Mouse (Mus musculus): ENCODE data around the gene Tubb1. TPM values are rescaled to one million over a fixed set of nuclear protein-coding genes. Genes with fewer than 3 reads are reported as not detected.
A peak's percentile ranks its signal among the peaks of the same experiment; 100 is the strongest.

Tubb1 gene
- polyA plus RNA-seq, 1 experiment from 2014 or later: 12.0 TPM

DNA sequence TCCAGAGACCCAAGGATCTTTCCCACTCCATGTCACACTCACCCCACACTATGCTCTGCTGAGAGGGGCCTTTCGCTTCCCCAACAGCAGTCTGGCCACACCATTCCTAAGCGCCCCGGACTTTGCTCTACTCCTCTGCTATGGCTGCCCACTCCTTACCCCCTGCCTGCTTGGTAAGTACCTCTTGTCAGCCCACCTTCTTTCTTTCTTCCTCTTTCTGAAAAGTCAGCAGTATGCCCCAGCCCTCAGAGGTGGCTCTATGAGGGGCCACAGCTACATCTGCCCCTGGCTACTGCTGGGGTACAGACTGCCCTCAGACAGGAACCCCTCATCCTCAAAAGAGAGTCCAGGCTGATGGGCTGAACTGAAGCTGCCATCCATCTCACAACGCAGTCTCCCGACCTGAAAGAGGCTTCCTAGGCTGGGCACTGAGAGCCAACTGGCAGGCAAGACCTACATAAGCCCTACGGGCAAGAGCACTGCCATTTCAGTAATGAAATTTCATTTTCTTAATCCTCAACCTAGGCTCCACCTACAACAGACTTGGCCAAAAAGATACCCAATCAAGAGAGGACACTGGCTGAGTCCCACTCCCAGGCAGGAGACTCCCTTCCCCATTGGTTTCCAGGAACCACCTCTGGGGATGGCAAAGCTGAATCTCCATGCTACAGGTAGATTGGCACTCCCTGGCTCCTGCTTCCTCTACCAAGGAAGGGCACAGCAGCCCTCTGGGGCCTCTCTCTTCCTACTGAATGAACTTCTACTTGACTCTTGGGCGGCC, 13.4 kb upstream of the Tubb1 start:
- Histone ChIP-seq H3K27me3 (ENCODE audit: insufficient read depth, poor library complexity, severe bottlenecking) (no peaks in the 10 kb centered on the region), H3K36me3 (peaks cover 39% of the 10 kb centered on the region), H3K27ac (no peak overlapping the region), H3K4me1 (peaks cover 42% of the 10 kb centered on the region), H3K4me3 (no peak overlapping the region), H3K9me3 (no peaks in the 10 kb centered on the region)
- 91% methylated on average over 7 of the region's 7 CpGs for WGBS
- DNase-seq (ENCODE audit: low spot score): no peak

DNA sequence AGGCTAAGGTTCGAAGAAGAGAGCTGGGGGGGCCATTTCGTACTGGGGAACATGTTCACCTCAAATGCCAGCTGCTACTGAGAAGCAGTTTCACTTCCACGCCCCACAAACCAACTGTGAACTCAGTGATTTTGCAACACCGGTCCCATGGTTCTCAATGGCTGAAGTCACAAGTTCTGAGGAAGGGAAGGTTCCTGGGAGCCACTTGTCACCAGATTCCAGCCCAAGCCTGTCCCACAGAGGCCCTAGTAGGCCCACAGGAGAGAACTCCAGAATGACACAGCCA, 12.9 kb upstream of the Tubb1 start:
- peak overlapping the region; percentile 78 for H3K4me3 ChIP-seq
- no peaks in the 10 kb centered on the region for H3K9me3 ChIP-seq
- peaks cover 42% of the 10 kb centered on the region for H3K4me1 ChIP-seq
- peaks cover 35% of the 10 kb centered on the region for H3K36me3 ChIP-seq
- H3K27ac ChIP-seq: no peak overlapping the region
- 94% methylated on average over 4 of the region's 4 CpGs for WGBS
- no peak for DNase-seq (ENCODE audit: low spot score)
- no peaks in the 10 kb centered on the region for H3K27me3 ChIP-seq (ENCODE audit: insufficient read depth, poor library complexity, severe bottlenecking)

DNA sequence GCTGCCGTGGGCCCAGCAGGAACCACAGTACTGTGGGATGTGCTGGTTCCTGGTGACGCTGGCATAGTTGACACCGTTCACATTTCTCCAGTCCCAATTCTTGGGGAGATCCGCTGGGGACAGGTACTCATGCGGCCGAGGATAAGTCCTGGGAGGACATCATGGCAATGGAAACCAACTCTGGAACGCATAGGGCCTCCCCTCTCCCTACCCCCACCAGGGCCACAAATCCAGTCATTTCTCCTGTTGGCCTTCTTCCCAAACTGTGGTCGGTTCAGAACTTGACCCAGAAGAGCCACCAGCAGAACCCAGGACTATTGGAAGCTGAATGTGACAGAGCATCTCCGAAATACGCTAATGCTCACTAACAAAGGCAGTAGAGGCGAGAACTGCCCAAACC, 12.3 kb upstream of the Tubb1 start:
- H3K4me1 ChIP-seq: peaks cover 42% of the 10 kb centered on the region
- H3K4me3 ChIP-seq: peak overlapping the region; percentile 78
- no peaks in the 10 kb centered on the region for H3K27me3 ChIP-seq (ENCODE audit: insufficient read depth, poor library complexity, severe bottlenecking)
- H3K27ac ChIP-seq: peak overlapping the region; percentile 91
- H3K36me3 ChIP-seq: peaks cover 31% of the 10 kb centered on the region
- H3K9me3 ChIP-seq: no peaks in the 10 kb centered on the region
- no peak for DNase-seq (ENCODE audit: low spot score)
- WGBS: 69% methylated on average over 11 of the region's 11 CpGs

DNA sequence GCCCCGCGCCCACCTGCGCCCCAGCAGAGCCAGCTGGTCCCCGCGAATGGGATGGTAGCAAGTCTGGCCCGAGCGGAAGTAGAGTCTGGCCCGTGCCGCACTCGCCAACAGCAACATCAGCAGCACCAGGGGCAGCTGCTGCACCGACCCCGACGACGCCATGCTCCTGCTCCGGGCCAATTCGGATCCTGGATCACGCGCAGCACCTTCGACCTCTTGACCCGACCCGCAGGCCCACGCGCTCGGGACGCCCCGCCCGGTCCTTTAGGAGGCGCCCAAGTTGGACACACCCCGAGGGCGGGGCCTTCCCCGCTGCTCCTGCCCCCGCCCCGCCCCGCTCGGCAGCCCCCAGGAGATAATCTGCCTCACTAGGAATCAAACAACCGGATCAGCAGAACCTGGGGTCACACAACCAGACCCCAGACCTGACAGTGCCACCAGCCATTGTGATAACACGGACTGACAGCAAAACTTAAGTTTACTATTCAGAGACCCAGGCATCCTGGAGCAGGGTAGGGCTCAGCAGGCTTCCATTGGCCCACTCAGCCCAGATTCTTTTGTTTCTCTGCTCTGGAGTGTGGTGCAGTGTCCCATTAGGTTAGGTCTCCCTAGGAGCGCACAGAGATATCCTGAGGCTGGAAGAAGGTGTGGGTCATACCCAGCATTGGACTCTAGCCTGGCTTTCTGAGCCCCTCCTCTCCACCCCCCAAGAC, 11.6 kb upstream of the Tubb1 start, which contains the start of gene Ctsz:
Gene Ctsz (minus strand): TSS at position 303 of the 713 bp plus-strand sequence.
- Histone ChIP-seq H3K4me3 (peak within 1 kb of the TSS; percentile 78), H3K9me3 (no peaks in the 10 kb centered on the region), H3K36me3 (peaks cover 26% of the 10 kb centered on the region), H3K27me3 (ENCODE audit: insufficient read depth, poor library complexity, severe bottlenecking) (no peaks in the 10 kb centered on the region), H3K4me1 (peaks cover 42% of the 10 kb centered on the region), H3K27ac (peak within 1 kb of the TSS; percentile 91)
- under 1% methylated on average over 38 of the region's 38 CpGs for WGBS
- peak; percentile 92 for DNase-seq (ENCODE audit: low spot score)

DNA sequence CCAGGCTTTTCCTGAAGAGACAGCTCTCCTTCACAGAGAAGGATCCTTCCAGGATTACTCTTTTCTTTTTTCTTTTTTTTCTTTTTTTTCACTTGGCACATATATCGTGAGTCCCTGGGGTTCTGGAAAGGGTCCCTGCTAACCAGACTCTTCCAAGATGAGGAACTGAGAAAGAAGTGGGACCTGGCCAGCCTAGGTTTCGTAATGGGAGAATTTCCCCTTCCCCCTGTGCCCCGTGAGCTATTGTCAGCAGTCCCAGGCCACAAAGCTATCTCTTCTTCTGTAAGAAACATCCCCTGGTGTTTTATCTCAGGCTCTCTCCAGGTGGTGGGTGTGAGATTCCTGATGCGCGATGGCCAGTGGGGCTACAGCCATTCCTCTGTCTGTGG, 11.1 kb upstream of the Tubb1 start:
- 22% methylated on average over 5 of the region's 5 CpGs for WGBS
- DNase-seq (ENCODE audit: low spot score): no peak
- Histone ChIP-seq H3K9me3 (no peaks in the 10 kb centered on the region), H3K4me3 (peak overlapping the region; percentile 78; the same call in 1 of the 2 replicates), H3K4me1 (peaks cover 44% of the 10 kb centered on the region), H3K36me3 (peaks cover 22% of the 10 kb centered on the region), H3K27me3 (ENCODE audit: insufficient read depth, poor library complexity, severe bottlenecking) (no peaks in the 10 kb centered on the region), H3K27ac (peak overlapping the region; percentile 91; the same call in 1 of the 2 replicates)

DNA sequence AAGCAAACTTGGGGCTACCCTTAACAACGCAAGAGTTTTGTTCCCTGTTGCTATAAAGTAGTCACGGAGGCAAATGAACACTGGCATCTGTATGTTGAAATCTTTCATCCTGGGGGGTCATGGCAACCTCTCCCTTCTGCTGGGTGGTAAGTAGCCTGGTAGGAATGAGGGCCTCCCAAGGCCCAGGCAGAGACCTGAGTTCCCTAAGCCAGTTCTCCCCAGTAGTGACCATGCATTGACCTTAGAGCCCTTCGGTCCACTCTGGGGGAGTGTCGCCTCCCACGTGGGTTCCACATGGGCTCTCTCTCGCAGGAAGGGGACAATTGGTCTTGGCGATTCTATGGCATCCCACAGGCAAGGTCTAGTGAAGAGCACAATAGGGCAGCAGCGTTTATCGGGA, 10.5 kb upstream of the Tubb1 start:
- Histone ChIP-seq H3K9me3 (no peaks in the 10 kb centered on the region), H3K4me3 (no peak overlapping the region), H3K36me3 (peaks cover 18% of the 10 kb centered on the region), H3K4me1 (peaks cover 46% of the 10 kb centered on the region), H3K27me3 (ENCODE audit: insufficient read depth, poor library complexity, severe bottlenecking) (no peaks in the 10 kb centered on the region), H3K27ac (no peak overlapping the region)
- no peak for DNase-seq (ENCODE audit: low spot score)
- WGBS: 78% methylated on average over 9 of the region's 9 CpGs

DNA sequence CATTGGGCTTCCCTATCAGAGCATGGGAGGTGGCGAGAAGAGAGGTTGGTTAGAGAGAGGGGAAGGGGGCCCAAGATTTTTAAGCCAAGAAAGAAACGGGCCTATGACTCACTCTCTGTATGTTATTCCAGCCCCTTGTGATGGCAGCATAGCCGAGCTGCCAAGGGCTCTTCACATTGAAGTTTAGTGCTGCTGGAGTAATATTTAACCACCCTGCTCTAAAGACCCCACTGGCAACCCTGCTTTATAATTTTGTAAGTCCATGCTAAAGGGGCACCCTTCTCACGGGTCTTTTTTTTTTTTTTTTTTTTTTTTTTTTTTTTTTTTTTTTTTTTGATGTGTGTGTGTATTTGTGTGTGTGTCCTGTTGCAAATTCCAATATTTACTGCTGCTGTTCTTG, 8.6 kb upstream of the Tubb1 start:
- Histone ChIP-seq H3K9me3 (no peaks in the 10 kb centered on the region), H3K27ac (no peak overlapping the region), H3K27me3 (ENCODE audit: insufficient read depth, poor library complexity, severe bottlenecking) (no peaks in the 10 kb centered on the region), H3K36me3 (peaks cover 2% of the 10 kb centered on the region; the same call in 1 of the 2 replicates), H3K4me1 (peaks cover 53% of the 10 kb centered on the region), H3K4me3 (no peak overlapping the region)
- DNase-seq (ENCODE audit: low spot score): no peak
- WGBS: 65% methylated on average over 4 of the region's 4 CpGs

DNA sequence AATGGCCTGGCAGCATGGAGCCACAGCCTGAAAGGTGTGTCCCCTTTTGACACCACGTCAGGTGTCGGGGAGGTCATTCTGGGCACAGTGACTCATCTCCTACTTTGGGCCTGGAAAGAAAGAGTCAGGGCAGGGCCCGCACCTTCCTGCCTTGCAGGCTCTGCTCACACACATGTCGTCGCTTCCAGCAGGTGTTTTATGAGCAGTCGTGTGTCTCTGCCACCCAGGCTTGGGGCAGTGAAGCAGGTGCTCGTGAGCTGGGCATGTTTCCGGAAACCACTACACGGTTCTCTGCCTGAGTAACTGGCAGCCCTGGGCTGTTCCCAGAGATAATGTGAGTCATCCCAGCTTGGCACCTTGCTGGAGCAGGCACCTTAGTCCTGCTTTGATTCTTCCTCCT, 8.0 kb upstream of the Tubb1 start:
- H3K27ac ChIP-seq: peak overlapping the region; percentile 49; the same call in 1 of the 2 replicates
- no peaks in the 10 kb centered on the region for H3K9me3 ChIP-seq
- no peaks in the 10 kb centered on the region for H3K36me3 ChIP-seq
- no peak for DNase-seq (ENCODE audit: low spot score)
- peaks cover 48% of the 10 kb centered on the region for H3K4me1 ChIP-seq
- no peaks in the 10 kb centered on the region for H3K27me3 ChIP-seq (ENCODE audit: insufficient read depth, poor library complexity, severe bottlenecking)
- H3K4me3 ChIP-seq: no peak overlapping the region
- 61% methylated on average over 9 of the region's 9 CpGs for WGBS

DNA sequence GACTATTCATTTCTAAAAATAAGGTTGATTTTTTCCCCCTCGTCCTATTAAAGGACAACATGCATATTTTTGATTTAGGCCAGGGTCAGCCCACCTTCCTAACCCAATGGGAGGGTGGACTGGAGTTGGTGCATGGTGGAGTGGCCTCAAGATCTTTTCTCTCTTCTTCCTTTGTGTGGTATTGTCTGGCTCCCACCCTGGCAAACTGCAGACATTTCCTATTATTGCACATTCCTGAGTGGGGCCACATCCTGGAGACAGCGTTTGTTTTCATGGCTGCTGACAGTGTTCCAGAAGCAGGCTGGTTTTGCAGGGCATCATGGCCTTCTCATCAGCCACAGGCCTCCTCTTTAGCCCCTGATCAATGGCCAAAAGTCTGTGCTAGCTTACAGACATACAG, 7.4 kb upstream of the Tubb1 start:
- Histone ChIP-seq H3K27me3 (ENCODE audit: insufficient read depth, poor library complexity, severe bottlenecking) (0 out of 2 replicates have a peak, but pooled peaks cover 3% of the 10 kb centered on the region), H3K27ac (peak overlapping the region; percentile 19; the same call in 1 of the 2 replicates), H3K4me3 (no peak overlapping the region), H3K36me3 (no peaks in the 10 kb centered on the region), H3K4me1 (peaks cover 42% of the 10 kb centered on the region), H3K9me3 (no peaks in the 10 kb centered on the region)
- WGBS: 49% methylated on average over 2 of the region's 2 CpGs
- DNase-seq (ENCODE audit: low spot score): no peak

DNA sequence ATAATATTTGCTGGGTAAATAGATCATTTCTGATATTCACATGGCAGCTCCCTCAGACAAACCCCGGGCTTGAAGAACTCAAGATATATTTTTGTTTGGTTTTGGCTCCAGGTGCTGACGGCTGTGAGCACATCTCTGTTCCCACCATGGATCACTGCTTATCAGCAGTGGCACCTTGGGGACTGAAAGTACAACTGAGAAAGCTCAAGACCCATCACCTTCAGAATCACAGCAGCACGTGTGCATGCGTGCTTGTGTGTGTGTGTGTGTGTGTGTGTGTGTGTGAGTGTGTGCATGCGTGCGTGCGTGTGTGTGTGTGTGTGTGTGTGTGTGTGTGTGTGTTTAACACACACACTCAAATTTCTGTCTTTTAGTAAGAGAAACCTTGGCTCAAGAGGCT, 6.1 kb upstream of the Tubb1 start:
- H3K9me3 ChIP-seq: no peaks in the 10 kb centered on the region
- H3K27me3 ChIP-seq (ENCODE audit: insufficient read depth, poor library complexity, severe bottlenecking): 0 out of 2 replicates have a peak, but pooled peaks cover 4% of the 10 kb centered on the region
- WGBS: 65% methylated on average over 7 of the region's 7 CpGs
- no peak overlapping the region for H3K27ac ChIP-seq
- H3K4me3 ChIP-seq: no peak overlapping the region
- H3K36me3 ChIP-seq: no peaks in the 10 kb centered on the region
- DNase-seq (ENCODE audit: low spot score): no peak
- peaks cover 29% of the 10 kb centered on the region for H3K4me1 ChIP-seq

DNA sequence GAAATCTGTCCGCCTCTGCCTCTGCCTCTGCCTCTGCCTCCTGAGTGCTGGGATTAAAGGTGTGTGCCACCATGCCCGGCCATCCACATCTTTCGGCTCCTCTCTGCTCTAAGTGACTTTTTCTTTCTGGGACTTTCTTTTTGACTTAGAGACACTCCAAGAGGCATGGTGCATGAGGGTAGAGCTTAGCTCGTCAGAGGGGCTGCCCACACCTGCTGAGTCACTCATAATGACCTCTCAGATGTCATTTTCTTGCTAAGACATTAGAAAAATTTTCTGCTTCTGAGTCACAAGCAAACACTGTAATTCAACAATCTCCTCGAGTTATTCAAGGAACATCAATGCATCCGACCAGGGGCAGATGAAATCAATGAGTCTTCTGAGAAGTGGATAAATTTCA, 5.5 kb upstream of the Tubb1 start:
- H3K36me3 ChIP-seq: no peaks in the 10 kb centered on the region
- WGBS: 77% methylated on average over 6 of the region's 6 CpGs

DNA sequence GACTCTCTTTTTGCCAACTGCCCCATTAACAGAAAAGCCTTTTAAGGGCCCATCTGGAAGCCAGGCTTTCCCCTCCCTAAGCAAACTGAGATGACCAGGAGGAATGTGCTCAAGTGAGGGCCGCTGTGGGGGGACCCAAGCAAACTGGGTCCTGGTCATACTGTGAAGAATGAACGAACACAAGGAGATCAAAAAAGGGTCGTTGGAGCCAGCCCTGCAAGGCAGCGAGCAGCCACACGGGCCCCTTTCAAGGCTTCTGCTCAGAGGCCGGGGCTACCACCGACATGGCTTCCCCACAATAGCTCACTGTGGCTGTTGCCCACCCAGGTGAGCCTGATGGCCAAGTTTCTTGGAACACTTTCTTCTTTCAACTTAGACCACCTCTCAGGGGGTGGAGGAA, 4.0 kb upstream of the Tubb1 start:
- Histone ChIP-seq H3K27me3 (ENCODE audit: insufficient read depth, poor library complexity, severe bottlenecking) (0 out of 2 replicates have a peak, but pooled peaks cover 4% of the 10 kb centered on the region), H3K4me1 (peaks cover 16% of the 10 kb centered on the region), H3K36me3 (no peaks in the 10 kb centered on the region), H3K27ac (no peak overlapping the region), H3K4me3 (no peak overlapping the region), H3K9me3 (no peaks in the 10 kb centered on the region)
- WGBS: 56% methylated on average over 7 of the region's 7 CpGs
- DNase-seq (ENCODE audit: low spot score): no peak

More for the DNA sequence above, 5.5 kb upstream of the Tubb1 start:
- Histone ChIP-seq H3K27ac (no peak overlapping the region), H3K4me1 (peaks cover 22% of the 10 kb centered on the region), H3K9me3 (no peaks in the 10 kb centered on the region), H3K4me3 (no peak overlapping the region), H3K27me3 (ENCODE audit: insufficient read depth, poor library complexity, severe bottlenecking) (0 out of 2 replicates have a peak, but pooled peaks cover 4% of the 10 kb centered on the region)
- DNase-seq (ENCODE audit: low spot score): no peak

DNA sequence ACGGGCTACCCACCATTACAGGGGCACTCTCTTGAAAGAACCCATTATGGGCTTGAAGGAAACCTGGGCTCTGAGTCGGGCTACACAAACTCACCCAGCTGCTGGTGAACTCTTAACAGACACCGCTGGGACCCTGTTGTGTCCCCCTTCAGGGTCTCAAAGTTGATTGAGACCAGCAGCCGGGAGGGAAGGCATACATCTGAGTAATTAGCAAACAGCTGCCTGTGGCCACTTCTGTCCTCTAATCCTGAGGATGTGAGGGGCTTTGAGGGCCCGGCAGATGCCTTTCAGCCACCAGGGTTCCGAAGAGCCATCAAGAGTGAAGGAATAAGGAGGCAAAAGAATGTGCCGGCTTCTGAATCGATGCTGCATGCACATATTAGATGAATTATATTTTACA, 3.6 kb upstream of the Tubb1 start:
- Histone ChIP-seq H3K27ac (no peak overlapping the region), H3K36me3 (no peaks in the 10 kb centered on the region), H3K4me3 (no peak overlapping the region), H3K9me3 (no peaks in the 10 kb centered on the region), H3K4me1 (peaks cover 14% of the 10 kb centered on the region), H3K27me3 (ENCODE audit: insufficient read depth, poor library complexity, severe bottlenecking) (0 out of 2 replicates have a peak, but pooled peaks cover 4% of the 10 kb centered on the region)
- no peak for DNase-seq (ENCODE audit: low spot score)
- WGBS: 64% methylated on average over 8 of the region's 8 CpGs

Measured in heart, embryonic 10.5 days (tissue).